Mouse (Mus musculus): ENCODE data around the gene Crebzf. TPM values are rescaled to one million over a fixed set of nuclear protein-coding genes. Genes with fewer than 3 reads are reported as not detected.

The Crebzf gene
- total and polyA plus RNA-seq, 2 experiments from 2014 or later, result 24.5 to 92.8 TPM

GRCm38 (mm10) chr7:90473511-90473910, 31.0 kb downstream of the Crebzf start:
- ATAC-seq (ENCODE audit: low FRiP score) (no peak), DNase-seq (ENCODE audit: low spot score) (no peak)
- Histone ChIP-seq H3K4me1 (ENCODE audit: insufficient read depth, low read length) (0 out of 2 replicates have a peak, but pooled peaks cover 4% of the 10 kb centered on the region), H3K4me2 (ENCODE audit: low read depth, low read length, poor library complexity, severe bottlenecking) (no peak overlapping the region), H3K36me3 (ENCODE audit: insufficient read depth, low read length) (no peaks in the 10 kb centered on the region), H3K9ac (replicated peaks; ENCODE audit: low read length, poor library complexity, severe bottlenecking) (no peak overlapping the region), H3K27me3 (ENCODE audit: insufficient read depth, low read length) (no peaks in the 10 kb centered on the region), H3K9me3 (ENCODE audit: low read length) (no peaks in the 10 kb centered on the region), H3K27ac (ENCODE audit: low read depth, low read length) (no peak overlapping the region), H3K4me3 (ENCODE audit: low read depth, low read length) (no peak overlapping the region)
- no peak for TF ChIP-seq CTCF (IDR thresholded peaks at IDR 0.05)
- WGBS, result 67% methylated on average over 2 of the region's 2 CpGs

GRCm38 (mm10) chr7:90475793-90476312, 33.3 kb downstream of the Crebzf start, which contains the start of gene Tmem126b:
Gene Tmem126b (minus strand): TSS chr7:90476001.
- 0% methylated on average over 36 of the region's 36 CpGs for WGBS
- DNase-seq (ENCODE audit: low spot score), result peak; percentile 98
- Histone ChIP-seq H3K4me1 (ENCODE audit: insufficient read depth, low read length) (0 out of 2 replicates have a peak, but pooled peaks cover 4% of the 10 kb centered on the region), H3K9me3 (ENCODE audit: low read length) (no peaks in the 10 kb centered on the region), H3K27me3 (ENCODE audit: insufficient read depth, low read length) (no peaks in the 10 kb centered on the region), H3K27ac (ENCODE audit: low read depth, low read length) (peak within 1 kb of the TSS; percentile 93), H3K9ac (replicated peaks; ENCODE audit: low read length, poor library complexity, severe bottlenecking) (peak within 1 kb of the TSS; percentile 81), H3K4me3 (ENCODE audit: low read depth, low read length) (peak within 1 kb of the TSS; percentile 65), H3K4me2 (ENCODE audit: low read depth, low read length, poor library complexity, severe bottlenecking) (peak within 1 kb of the TSS; percentile 76), H3K36me3 (ENCODE audit: insufficient read depth, low read length) (no peaks in the 10 kb centered on the region)
- ATAC-seq (ENCODE audit: low FRiP score), result peak; percentile 100
- no peak for TF ChIP-seq CTCF (IDR thresholded peaks at IDR 0.05)

- Histone ChIP-seq H3K9me3 (ENCODE audit: low read length) (no peaks in the 10 kb centered on the region), H3K36me3 (ENCODE audit: insufficient read depth, low read length) (no peaks in the 10 kb centered on the region), H3K27me3 (ENCODE audit: insufficient read depth, low read length) (no peaks in the 10 kb centered on the region), H3K27ac (ENCODE audit: low read depth, low read length) (peak within 1 kb of the TSS; percentile 93), H3K4me2 (ENCODE audit: low read depth, low read length, poor library complexity, severe bottlenecking) (peak within 1 kb of the TSS; percentile 76), H3K4me3 (ENCODE audit: low read depth, low read length) (peak within 1 kb of the TSS; percentile 65), H3K4me1 (ENCODE audit: insufficient read depth, low read length) (0 out of 2 replicates have a peak, but pooled peaks cover 4% of the 10 kb centered on the region), H3K9ac (replicated peaks; ENCODE audit: low read length, poor library complexity, severe bottlenecking) (peak within 1 kb of the TSS; percentile 81)
- under 1% methylated on average over 32 of the region's 32 CpGs for WGBS
- TF ChIP-seq CTCF (IDR thresholded peaks at IDR 0.05), result no peak
- DNase-seq (ENCODE audit: low spot score) (peak; percentile 61), ATAC-seq (ENCODE audit: low FRiP score) (peak; percentile 80)
Measured at GRCm38 (mm10) chr7:90476313-90477245, 34.0 kb downstream of the Crebzf start, which contains the start of gene Dlg2. Gene Dlg2 (plus strand): TSS chr7:90476672.

- no peak for TF ChIP-seq CTCF (IDR thresholded peaks at IDR 0.05)
- DNase-seq (ENCODE audit: low spot score), result no peak
- 90% methylated on average over 2 of the region's 2 CpGs for WGBS
- no peaks in the 10 kb centered on the region for H3K9me3 ChIP-seq (ENCODE audit: low read length)
- H3K4me2 ChIP-seq (ENCODE audit: low read depth, low read length, poor library complexity, severe bottlenecking), result no peak overlapping the region
- H3K27ac ChIP-seq (ENCODE audit: low read depth, low read length), result no peak overlapping the region
- no peaks in the 10 kb centered on the region for H3K36me3 ChIP-seq (ENCODE audit: insufficient read depth, low read length)
- no peak for ATAC-seq (ENCODE audit: low FRiP score)
- H3K4me3 ChIP-seq (ENCODE audit: low read depth, low read length), result no peak overlapping the region
- H3K27me3 ChIP-seq (ENCODE audit: insufficient read depth, low read length), result no peaks in the 10 kb centered on the region
- H3K9ac ChIP-seq (replicated peaks; ENCODE audit: low read length, poor library complexity, severe bottlenecking), result no peak overlapping the region
- H3K4me1 ChIP-seq (ENCODE audit: insufficient read depth, low read length), result no peaks in the 10 kb centered on the region
Measured at GRCm38 (mm10) chr7:90482607-90483006, 40.1 kb downstream of the Crebzf start.

Other genes starting within 250 kb of the Crebzf start
- not detected in 2 replicates for gene Ccdc83, start 177.0 kb upstream of the Crebzf start, total RNA-seq (2014; rRNA removed)
- gene Ccdc83, start 177.0 kb upstream of the Crebzf start, polyA plus RNA-seq (2015; fragmentation: Nextera tagmentation; extraction: Ambion mirVana), result not detected in 2 replicates
- gene Sytl2, start 140.5 kb upstream of the Crebzf start, total RNA-seq (2014; rRNA removed), result 8.7 and 17.5 TPM in 2 replicates
- gene Sytl2, start 140.5 kb upstream of the Crebzf start, polyA plus RNA-seq (2015; fragmentation: Nextera tagmentation; extraction: Ambion mirVana), result 11.0 and 11.7 TPM in 2 replicates
- gene Ccdc89, start 16.2 kb upstream of the Crebzf start, total RNA-seq (2014; rRNA removed), result 1.3 and 1.4 TPM in 2 replicates
- gene Ccdc89, start 16.2 kb upstream of the Crebzf start, polyA plus RNA-seq (2015; fragmentation: Nextera tagmentation; extraction: Ambion mirVana), result 0.97 and 1.1 TPM in 2 replicates
- 41.2 and 65.6 TPM in 2 replicates for gene Tmem126a, start 14.5 kb downstream of the Crebzf start, total RNA-seq (2014; rRNA removed)
- gene Tmem126a, start 14.5 kb downstream of the Crebzf start, polyA plus RNA-seq (2015; fragmentation: Nextera tagmentation; extraction: Ambion mirVana), result 129 and 137 TPM in 2 replicates
- 15.1 and 19.0 TPM in 2 replicates for gene Tmem126b, start 33.3 kb downstream of the Crebzf start, total RNA-seq (2014; rRNA removed)
- gene Tmem126b, start 33.3 kb downstream of the Crebzf start, polyA plus RNA-seq (2015; fragmentation: Nextera tagmentation; extraction: Ambion mirVana), result 25.6 and 28.9 TPM in 2 replicates
- 122 and 126 TPM in 2 replicates for gene Dlg2, start 33.9 kb downstream of the Crebzf start, total RNA-seq (2014; rRNA removed)
- 16.9 and 21.6 TPM in 2 replicates for gene Dlg2, start 33.9 kb downstream of the Crebzf start, polyA plus RNA-seq (2015; fragmentation: Nextera tagmentation; extraction: Ambion mirVana)